Mouse (Mus musculus) kidney, embryonic 15.5 days (tissue): ENCODE measurements around the gene Lrrc61. TPM values are rescaled to one million over a fixed set of nuclear protein-coding genes. Genes with fewer than 3 reads are reported as not detected.
"Not testable (repeated sequence)": the region's sequence is repeated elsewhere in the genome, so short reads cannot be mapped to it uniquely, and the experiment has no call there.

ENCODE experiments used
- ATAC-seq: fragments of 200-750 bp; cut with Nextera tagmentation; replicated peaks from 2 replicates; pipeline ENCODE4 v1.8.0; 2017; ENCODE audit warnings: moderate TSS enrichment; ENCODE audit not compliant: low FRiP score
- H3K27ac ChIP-seq: fragments of 300-500 bp; sonication (generic); 2 replicates; pipeline ENCODE4 v1.5.1; 2015; ENCODE audit warnings: mild to moderate bottlenecking, inconsistent platforms
- H3K27me3 ChIP-seq: fragments of 300-500 bp; sonication (generic); 2 replicates; pipeline ENCODE4 v1.6.1; 2015; ENCODE audit warnings: inconsistent platforms
- H3K36me3 ChIP-seq: fragments of 300-500 bp; sonication (generic); 2 replicates; pipeline ENCODE4 v1.6.1; 2015; ENCODE audit warnings: inconsistent platforms
- H3K4me1 ChIP-seq: fragments of 300-500 bp; sonication (generic); 2 replicates; pipeline ENCODE4 v1.6.1; 2015; ENCODE audit warnings: inconsistent platforms
- H3K4me2 ChIP-seq: fragments of 300-500 bp; sonication (generic); 2 replicates; pipeline ENCODE4 v1.6.1; 2015; ENCODE audit warnings: moderate library complexity, mild to moderate bottlenecking, inconsistent platforms
- H3K4me3 ChIP-seq: fragments of 300-500 bp; sonication (generic); replicated peaks from 2 replicates; pipeline ENCODE4 v1.5.1; 2015; ENCODE audit warnings: mild to moderate bottlenecking, inconsistent platforms
- H3K9ac ChIP-seq: fragments of 300-500 bp; sonication (generic); 2 replicates; pipeline ENCODE4 v1.6.1; 2015; ENCODE audit warnings: mild to moderate bottlenecking, inconsistent platforms
- H3K9me3 ChIP-seq: fragments of 300-500 bp; sonication (generic); replicated peaks from 2 replicates; pipeline ENCODE4 v1.6.1; 2016; ENCODE audit warnings: inconsistent platforms
- WGBS: fragments of 180-500 bp; shearing (Covaris S2); methylation state at CpG from one replicate; pipeline ENCODE4 v1.1.7; 2015; ENCODE audit warnings: mixed read lengths; 5-methylcytosine and 5-hydroxymethylcytosine counted together
- polyA plus RNA-seq: library from polyadenylated mRNA; unstranded; fragments of >200 nt; fragmentation: Nextera tagmentation; extraction: Ambion mirVana; gene quantifications from 2 replicates; pipeline ENCODE4 v1.2.1, GENCODE M21; 2015

The Lrrc61 gene
- polyA plus RNA-seq: 12.8 and 16.4 TPM in 2 replicates

- peak within 1 kb of the TSS; percentile 97 for H3K27ac ChIP-seq
- WGBS: 1% methylated on average over 39 of the region's 39 CpGs
- ATAC-seq: peak; percentile 94
These were observed at the start of gene Lrrc61 for GRCm38 (mm10) chr6:48554280-48555103. Gene Lrrc61 (plus strand): TSS chr6:48554796.

GRCm38 (mm10) chr6:48508087-48508486, 46.5 kb upstream of the Lrrc61 start:
- H3K9ac ChIP-seq: no peak overlapping the region
- H3K9me3 ChIP-seq: no peaks in the 10 kb centered on the region
- H3K36me3 ChIP-seq: peaks cover 31% of the 10 kb centered on the region
- no peak overlapping the region for H3K4me3 ChIP-seq
- ATAC-seq: no peak
- H3K4me2 ChIP-seq: no peak overlapping the region
- 69% methylated on average over 4 of the region's 4 CpGs for WGBS
- H3K27ac ChIP-seq: no peak overlapping the region
- no peaks in the 10 kb centered on the region for H3K27me3 ChIP-seq
- peaks cover 11% of the 10 kb centered on the region for H3K4me1 ChIP-seq

More at GRCm38 (mm10) chr6:48554280-48555103, at the start of gene Lrrc61:
- Histone ChIP-seq H3K27me3 (no peaks in the 10 kb centered on the region), H3K9ac (peak within 1 kb of the TSS; percentile 36), H3K4me2 (peak within 1 kb of the TSS; percentile 70), H3K36me3 (no peaks in the 10 kb centered on the region), H3K4me3 (peak within 1 kb of the TSS; percentile 45), H3K4me1 (peaks cover 15% of the 10 kb centered on the region), H3K9me3 (no peaks in the 10 kb centered on the region)

GRCm38 (mm10) chr6:48510426-48510825, 44.2 kb upstream of the Lrrc61 start:
- Histone ChIP-seq H3K27ac (no peak overlapping the region), H3K9ac (no peak overlapping the region), H3K36me3 (peaks cover 54% of the 10 kb centered on the region), H3K9me3 (no peaks in the 10 kb centered on the region), H3K4me1 (peaks cover 2% of the 10 kb centered on the region; the same call in 1 of the 2 replicates), H3K4me3 (no peak overlapping the region), H3K27me3 (no peaks in the 10 kb centered on the region), H3K4me2 (no peak overlapping the region)
- 83% methylated on average over 4 of the region's 4 CpGs for WGBS
- no peak for ATAC-seq

DNA sequence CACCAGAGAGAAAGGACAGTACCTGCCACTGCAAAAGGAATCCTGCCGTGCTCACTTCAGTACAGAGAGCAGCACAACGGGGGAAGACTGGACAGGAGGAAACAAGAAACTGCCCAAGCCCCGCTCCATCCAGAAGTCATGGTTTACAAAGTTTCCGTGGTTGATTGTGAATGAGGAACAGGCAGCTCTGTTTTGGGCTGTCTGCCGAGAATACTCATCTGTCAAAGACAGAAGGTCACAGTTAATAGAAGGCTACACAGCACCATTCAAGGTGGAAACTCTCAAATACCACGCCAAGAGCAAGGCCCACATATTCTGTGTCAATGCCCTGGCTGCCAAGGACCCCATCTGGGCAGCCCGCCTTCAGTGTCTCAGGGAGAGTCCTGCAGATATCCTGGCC, 42.7 kb upstream of the Lrrc61 start:
- no peak overlapping the region for H3K4me3 ChIP-seq
- no peaks in the 10 kb centered on the region for H3K27me3 ChIP-seq
- no peak overlapping the region for H3K9ac ChIP-seq
- H3K9me3 ChIP-seq: no peaks in the 10 kb centered on the region
- H3K27ac ChIP-seq: no peak overlapping the region
- WGBS: 90% methylated on average over 7 of the region's 7 CpGs
- no peak overlapping the region for H3K4me2 ChIP-seq
- H3K36me3 ChIP-seq: peaks cover 68% of the 10 kb centered on the region
- no peak for ATAC-seq
- no peaks in the 10 kb centered on the region for H3K4me1 ChIP-seq

GRCm38 (mm10) chr6:48524882-48525281, 29.7 kb upstream of the Lrrc61 start:
- not testable (repeated sequence) for H3K4me2 ChIP-seq, H3K27ac ChIP-seq, H3K9me3 ChIP-seq, H3K27me3 ChIP-seq, ATAC-seq, H3K9ac ChIP-seq, H3K4me1 ChIP-seq, H3K4me3 ChIP-seq
- WGBS: 97% methylated on average over 16 of the region's 16 CpGs
- peaks cover 36% of the 10 kb centered on the region for H3K36me3 ChIP-seq

- no peak overlapping the region for H3K4me2 ChIP-seq
- peaks cover 10% of the 10 kb centered on the region for H3K4me1 ChIP-seq
- peaks cover 41% of the 10 kb centered on the region for H3K36me3 ChIP-seq
- no peaks in the 10 kb centered on the region for H3K27me3 ChIP-seq
- 88% methylated on average over 9 of the region's 9 CpGs for WGBS
- no peak overlapping the region for H3K27ac ChIP-seq
- no peaks in the 10 kb centered on the region for H3K9me3 ChIP-seq
- no peak overlapping the region for H3K4me3 ChIP-seq
- H3K9ac ChIP-seq: no peak overlapping the region
- no peak for ATAC-seq
These were observed 26.7 kb upstream of the Lrrc61 start for GRCm38 (mm10) chr6:48527901-48528300.

- H3K4me1 ChIP-seq: peaks cover 10% of the 10 kb centered on the region
- H3K4me3 ChIP-seq: no peak overlapping the region
- no peak for ATAC-seq
- no peak overlapping the region for H3K27ac ChIP-seq
- no peaks in the 10 kb centered on the region for H3K9me3 ChIP-seq
- H3K4me2 ChIP-seq: no peak overlapping the region
- WGBS: 83% methylated on average over 14 of the region's 14 CpGs
- no peaks in the 10 kb centered on the region for H3K27me3 ChIP-seq
- H3K9ac ChIP-seq: no peak overlapping the region
- H3K36me3 ChIP-seq: peaks cover 44% of the 10 kb centered on the region
These were observed 25.3 kb upstream of the Lrrc61 start for GRCm38 (mm10) chr6:48529261-48529660.

DNA sequence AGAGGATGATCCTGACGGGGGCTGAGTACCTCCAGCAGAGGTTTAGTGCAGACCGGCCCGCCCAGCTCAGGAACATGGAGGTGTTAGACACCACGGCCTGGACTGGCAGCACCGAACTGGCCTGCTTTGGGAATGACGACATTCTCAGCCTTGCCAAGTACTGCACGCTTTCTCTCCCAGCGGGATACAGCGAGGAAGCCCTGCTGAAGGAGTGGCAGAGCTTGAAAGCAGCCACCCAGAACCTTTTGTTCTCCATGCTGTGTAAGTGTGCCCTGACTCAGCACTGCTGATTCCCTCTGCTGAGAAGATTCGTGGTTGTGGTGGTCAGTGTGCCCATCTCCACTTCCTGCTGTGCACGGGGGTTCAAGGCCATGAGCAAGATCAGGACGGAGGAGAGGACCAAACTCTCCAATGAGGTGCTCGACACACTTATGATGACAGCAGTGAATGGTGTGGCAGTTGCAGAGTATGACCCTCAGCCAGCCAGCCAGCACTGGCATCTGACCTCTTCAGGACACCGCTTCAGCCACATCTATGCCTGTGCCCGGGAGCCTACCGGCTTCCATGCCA, 24.6 kb upstream of the Lrrc61 start:
- Histone ChIP-seq H3K4me1 (peaks cover 10% of the 10 kb centered on the region), H3K27me3 (no peaks in the 10 kb centered on the region), H3K9me3 (no peaks in the 10 kb centered on the region), H3K4me3 (no peak overlapping the region), H3K9ac (no peak overlapping the region), H3K4me2 (no peak overlapping the region), H3K27ac (no peak overlapping the region), H3K36me3 (peaks cover 44% of the 10 kb centered on the region)
- WGBS: 86% methylated on average over 16 of the region's 16 CpGs
- ATAC-seq: no peak

GRCm38 (mm10) chr6:48530862-48531261, 23.7 kb upstream of the Lrrc61 start:
- WGBS: 46% methylated on average over 2 of the region's 2 CpGs
- ATAC-seq: no peak

GRCm38 (mm10) chr6:48533475-48533874, 21.1 kb upstream of the Lrrc61 start:
- Histone ChIP-seq H3K9ac (no peak overlapping the region), H3K4me2 (no peak overlapping the region), H3K36me3 (peaks cover 22% of the 10 kb centered on the region), H3K4me3 (no peak overlapping the region), H3K9me3 (no peaks in the 10 kb centered on the region), H3K27me3 (no peaks in the 10 kb centered on the region), H3K4me1 (peaks cover 27% of the 10 kb centered on the region), H3K27ac (no peak overlapping the region)
- 83% methylated on average over 2 of the region's 2 CpGs for WGBS
- no peak for ATAC-seq

More at GRCm38 (mm10) chr6:48530862-48531261, 23.7 kb upstream of the Lrrc61 start:
- Histone ChIP-seq H3K4me3 (no peak overlapping the region), H3K36me3 (peaks cover 40% of the 10 kb centered on the region), H3K4me1 (peaks cover 10% of the 10 kb centered on the region), H3K9ac (no peak overlapping the region), H3K9me3 (no peaks in the 10 kb centered on the region), H3K4me2 (no peak overlapping the region), H3K27me3 (no peaks in the 10 kb centered on the region), H3K27ac (no peak overlapping the region)

GRCm38 (mm10) chr6:48534913-48535312, 19.7 kb upstream of the Lrrc61 start:
- Histone ChIP-seq H3K9me3 (no peaks in the 10 kb centered on the region), H3K27ac (no peak overlapping the region), H3K9ac (no peak overlapping the region), H3K4me1 (peaks cover 28% of the 10 kb centered on the region), H3K27me3 (no peaks in the 10 kb centered on the region), H3K36me3 (peaks cover 14% of the 10 kb centered on the region), H3K4me3 (no peak overlapping the region), H3K4me2 (no peak overlapping the region)
- WGBS: 81% methylated on average over 8 of the region's 8 CpGs
- ATAC-seq: no peak

GRCm38 (mm10) chr6:48536091-48536490, 18.5 kb upstream of the Lrrc61 start:
- no peak for ATAC-seq
- WGBS: 75% methylated on average over 4 of the region's 4 CpGs

More at GRCm38 (mm10) chr6:48536091-48536490, 18.5 kb upstream of the Lrrc61 start:
- H3K27me3 ChIP-seq: no peaks in the 10 kb centered on the region
- peaks cover 14% of the 10 kb centered on the region for H3K36me3 ChIP-seq
- H3K27ac ChIP-seq: no peak overlapping the region
- no peak overlapping the region for H3K4me3 ChIP-seq
- H3K4me2 ChIP-seq: no peak overlapping the region
- no peak overlapping the region for H3K9ac ChIP-seq
- peaks cover 20% of the 10 kb centered on the region for H3K4me1 ChIP-seq
- no peaks in the 10 kb centered on the region for H3K9me3 ChIP-seq
